Mouse (Mus musculus) gastrocnemius, adult 18-20 months (tissue): ENCODE measurements around the gene Sox5. TPM values are rescaled to one million over a fixed set of nuclear protein-coding genes. Genes with fewer than 3 reads are reported as not detected.
"Not testable (repeated sequence)": the region's sequence is repeated elsewhere in the genome, so short reads cannot be mapped to it uniquely, and the experiment has no call there.

Source experiments
- DNase-seq: peaks from one replicate; pipeline ENCODE4 v3.0.0; 2021; ENCODE audit warnings: low spot score
- total RNA-seq, 2 experiments: library from RNA; stranded (reverse); gene quantifications; 2 replicates each; pipeline ENCODE4 v1.2.3; 2021

Gene Sox5
- total RNA-seq, 2 experiments from 2014 or later, result 1.1 to 1.3 TPM

DNA sequence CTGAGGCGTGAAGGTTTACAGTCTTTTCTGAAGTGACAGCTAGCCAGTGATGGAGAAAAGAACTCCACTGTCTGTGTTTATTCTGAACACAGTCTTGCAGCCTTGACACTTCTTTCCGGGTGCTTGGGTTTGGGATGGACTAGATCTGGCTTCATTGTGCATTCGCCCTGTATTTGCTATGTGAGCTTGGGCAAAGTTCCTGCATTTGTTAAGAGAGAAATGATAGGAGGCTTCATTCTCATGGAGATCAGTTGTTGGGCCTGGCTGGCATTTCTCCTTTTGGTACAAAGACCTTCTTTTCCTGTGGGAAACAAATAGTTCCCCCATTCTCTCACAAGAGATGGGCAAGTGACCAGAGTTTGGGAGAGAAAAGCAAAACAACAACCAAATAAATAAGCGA is 490.3 kb downstream of the Sox5 start:
- DNase-seq, result no peak

DNA sequence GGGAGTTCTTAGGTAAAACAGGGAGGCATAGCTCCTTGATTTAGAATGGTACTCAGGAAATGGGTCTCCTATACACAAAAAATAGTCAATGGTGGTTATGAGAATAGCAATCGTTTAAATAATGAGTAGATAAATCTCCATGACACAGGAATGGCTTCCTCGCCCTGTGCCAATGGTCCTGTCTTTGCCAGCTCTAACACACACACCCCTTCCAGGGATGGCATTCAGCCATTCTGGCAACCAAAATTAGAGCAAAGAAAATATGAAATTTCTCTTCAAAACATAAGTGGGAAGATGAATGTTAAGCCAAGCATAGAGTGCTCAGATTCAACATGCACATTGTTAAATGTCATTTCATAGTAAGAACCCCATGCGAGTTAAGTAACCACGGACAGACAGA is 495.7 kb downstream of the Sox5 start:
- DNase-seq, result no peak

DNA sequence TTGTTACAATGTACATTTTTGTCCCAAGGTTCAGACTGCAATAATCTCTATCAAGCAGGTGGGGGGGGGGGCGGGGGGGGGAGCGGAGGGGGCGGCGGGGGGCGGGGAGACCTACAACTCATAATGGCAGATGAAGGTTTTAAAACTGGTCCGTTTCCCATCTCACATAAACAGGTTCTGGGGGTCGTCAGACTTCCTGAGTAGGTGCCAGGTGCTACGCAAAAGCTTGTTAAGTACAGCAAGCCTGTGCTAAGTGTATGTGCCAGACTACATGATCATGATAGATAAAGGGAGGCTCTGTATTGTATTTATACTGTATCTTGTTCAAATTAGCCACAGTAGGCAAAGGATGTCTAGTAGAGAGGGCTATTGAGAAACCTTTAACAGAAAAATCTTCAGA is 498.6 kb downstream of the Sox5 start:
- DNase-seq, result no peak

DNA sequence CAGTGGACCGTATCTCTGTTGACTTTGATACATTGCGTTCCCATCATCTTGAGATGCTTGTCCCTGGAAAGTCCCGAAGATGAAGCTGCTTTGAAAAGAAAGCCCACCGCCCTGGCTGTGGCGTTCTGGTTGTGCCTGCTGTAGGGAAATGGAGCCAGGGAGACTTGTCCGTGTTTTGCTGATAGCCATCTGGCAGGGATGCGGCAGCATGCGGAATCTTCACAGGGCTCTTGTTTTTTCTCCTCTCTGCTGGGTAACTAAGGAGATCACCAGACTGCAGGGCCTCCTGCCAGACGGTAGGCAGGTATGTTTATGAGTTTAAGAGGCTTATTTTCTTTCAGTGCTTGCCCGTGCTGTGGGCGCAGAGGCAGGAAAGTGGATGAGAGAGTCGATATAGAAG is 499.0 kb downstream of the Sox5 start:
- no peak for DNase-seq

DNA sequence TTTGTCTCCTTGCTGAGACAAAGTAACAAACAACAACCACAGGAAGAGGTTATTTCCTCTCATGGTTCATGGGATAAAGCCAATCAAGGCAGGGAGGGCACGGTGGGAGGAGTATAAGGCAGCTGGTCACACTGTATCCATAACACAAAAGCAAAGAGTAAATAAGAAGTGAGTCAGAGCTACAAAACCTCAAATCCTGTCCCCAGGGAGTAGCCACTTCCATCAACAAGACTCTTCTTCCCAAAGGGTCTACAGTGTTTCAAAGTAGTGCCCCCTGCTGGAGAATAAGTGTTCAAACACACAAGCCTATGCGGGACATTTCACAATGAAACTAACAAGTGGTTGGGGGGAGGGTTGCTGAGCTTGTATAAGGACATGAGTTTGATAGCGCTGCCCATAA is 500.1 kb downstream of the Sox5 start:
- no peak for DNase-seq

DNA sequence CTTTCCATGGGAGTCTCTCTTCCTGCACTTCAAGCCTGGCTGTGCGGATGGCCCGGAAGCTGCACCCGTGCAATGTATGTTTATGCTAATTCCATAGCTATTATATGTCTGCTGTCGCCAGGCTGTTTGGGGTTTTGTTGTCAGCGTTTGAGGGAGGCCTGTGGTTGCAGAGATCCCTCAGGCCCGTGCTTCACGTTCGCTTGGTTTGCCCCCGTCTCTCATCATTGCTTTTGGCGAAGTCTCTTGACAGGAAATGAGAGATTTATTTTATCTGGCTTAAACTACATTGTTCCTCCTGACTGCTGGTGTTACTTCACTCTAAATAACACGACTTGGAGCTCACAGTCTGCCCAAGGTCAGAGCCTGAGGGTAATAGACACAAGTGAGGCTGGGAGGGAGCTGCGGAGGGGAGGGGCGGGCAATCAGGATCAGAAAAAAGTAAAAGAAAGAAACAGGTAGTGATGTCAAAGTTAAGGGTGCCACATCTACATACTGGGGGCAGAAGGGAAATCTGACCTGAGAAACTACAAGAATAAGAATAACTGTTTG is 503.2 kb downstream of the Sox5 start:
- DNase-seq, result no peak

DNA sequence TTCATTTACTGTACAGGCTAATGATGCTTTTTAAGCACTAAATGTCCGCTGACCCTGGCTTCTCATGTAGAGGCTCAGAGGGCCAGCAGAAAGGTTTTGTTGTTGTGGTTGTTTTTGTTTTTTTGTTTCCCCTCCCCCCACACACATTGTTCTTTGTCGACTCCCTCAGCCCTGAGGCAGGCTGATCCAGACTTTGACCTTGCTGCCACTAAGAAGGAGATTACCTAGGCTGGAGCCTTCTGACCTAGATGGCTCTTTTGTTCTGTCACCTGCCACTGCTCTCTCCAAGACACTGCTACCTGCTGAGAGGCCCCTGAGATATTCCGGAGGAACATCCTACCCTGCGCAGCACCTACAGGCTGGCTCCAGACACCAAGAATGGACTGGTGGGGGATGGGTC is 508.4 kb downstream of the Sox5 start:
- not testable (repeated sequence) for DNase-seq

DNA sequence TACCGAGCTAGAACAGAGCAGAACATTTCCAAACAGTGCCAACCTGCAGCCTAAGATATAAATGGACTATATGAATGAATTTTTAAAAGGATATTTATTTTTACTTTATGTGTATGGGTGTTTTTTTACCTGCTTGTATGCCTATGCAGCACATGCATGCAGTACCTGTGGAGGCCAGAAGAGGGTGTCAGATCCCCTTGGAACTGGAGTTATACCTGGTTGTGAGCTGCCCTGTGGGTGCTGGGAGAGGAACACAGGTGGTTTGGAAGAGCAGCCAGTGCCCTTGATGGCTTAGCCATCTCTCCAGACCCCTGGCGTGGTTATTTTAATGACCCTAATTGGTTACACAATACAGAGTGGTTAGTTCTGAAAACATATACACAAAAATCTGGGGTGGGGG is 510.5 kb downstream of the Sox5 start:
- no peak for DNase-seq

DNA sequence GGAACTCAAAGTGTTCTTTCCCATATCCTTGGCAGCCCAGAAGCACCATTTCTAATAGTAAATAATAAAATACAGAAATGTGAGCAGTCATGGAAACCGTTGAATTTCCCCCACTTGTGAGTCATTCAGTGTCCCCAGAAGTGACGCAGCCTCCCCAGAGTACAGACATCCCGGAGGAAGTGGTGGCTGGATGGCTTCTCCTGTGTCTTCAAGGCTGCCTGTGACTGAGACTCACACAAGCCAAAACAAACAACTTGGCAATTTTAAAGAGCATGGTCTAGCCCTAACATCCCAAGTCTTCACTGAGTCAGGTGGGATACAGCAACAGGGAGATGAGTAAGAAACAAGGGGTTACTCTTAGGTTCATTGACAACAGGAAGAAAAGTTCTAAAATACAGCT is 511.5 kb downstream of the Sox5 start:
- DNase-seq, result no peak

DNA sequence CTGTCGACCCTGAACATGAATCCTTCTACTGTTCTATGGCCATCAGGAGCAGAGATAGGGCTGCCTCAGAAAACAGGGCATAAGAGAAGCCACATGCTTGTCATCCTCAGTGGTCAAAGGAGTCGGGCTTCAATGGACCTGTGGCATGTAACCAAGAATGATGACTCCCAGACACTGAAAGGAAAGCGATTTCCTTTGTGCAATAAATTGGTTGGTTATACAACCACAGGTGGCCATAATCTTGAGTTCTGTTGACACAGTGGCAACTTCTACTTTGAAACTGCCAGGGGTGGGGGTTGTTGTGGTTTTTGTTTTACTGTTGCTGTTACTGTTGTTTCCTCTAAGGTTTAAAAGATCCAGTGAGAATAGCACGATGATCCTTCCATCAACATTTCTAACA is 512.1 kb downstream of the Sox5 start:
- no peak for DNase-seq

DNA sequence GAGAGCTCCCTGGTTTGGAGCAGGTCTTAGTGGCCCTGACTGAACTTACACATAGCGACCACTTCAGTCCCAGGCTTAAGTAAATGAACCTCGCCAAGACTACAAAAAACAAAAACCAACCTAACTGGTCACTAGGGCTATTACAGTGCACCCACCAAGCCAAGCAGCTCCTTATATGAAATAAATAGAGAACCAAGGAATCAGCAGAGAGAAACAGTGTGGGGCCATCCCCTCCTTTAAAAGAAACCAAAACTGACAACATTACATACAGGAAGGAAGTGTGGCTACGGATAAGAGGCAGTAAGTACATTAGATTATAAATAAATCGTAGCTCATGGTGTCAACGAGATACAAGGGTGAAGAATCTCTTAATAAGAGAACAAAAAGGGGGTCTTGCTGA is 516.0 kb downstream of the Sox5 start:
- no peak for DNase-seq

DNA sequence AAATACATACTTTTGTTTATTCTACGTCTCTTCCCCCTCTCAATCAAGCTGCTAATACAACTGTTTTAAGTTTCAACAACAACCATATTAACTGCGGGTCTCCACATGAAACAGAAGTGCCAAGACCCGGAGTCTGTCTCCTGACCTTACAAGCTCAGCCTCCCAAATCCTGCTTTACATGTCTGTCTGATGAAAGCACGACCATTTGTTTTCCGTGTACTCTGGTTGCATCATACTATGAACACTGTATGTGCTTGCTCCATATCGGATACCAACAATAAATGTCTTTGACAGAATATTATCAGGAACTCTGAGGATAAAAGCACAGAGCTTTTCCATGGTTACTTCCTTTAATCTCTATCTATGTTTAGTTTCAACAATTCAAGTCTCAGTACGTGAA is 516.8 kb downstream of the Sox5 start:
- no peak for DNase-seq

DNA sequence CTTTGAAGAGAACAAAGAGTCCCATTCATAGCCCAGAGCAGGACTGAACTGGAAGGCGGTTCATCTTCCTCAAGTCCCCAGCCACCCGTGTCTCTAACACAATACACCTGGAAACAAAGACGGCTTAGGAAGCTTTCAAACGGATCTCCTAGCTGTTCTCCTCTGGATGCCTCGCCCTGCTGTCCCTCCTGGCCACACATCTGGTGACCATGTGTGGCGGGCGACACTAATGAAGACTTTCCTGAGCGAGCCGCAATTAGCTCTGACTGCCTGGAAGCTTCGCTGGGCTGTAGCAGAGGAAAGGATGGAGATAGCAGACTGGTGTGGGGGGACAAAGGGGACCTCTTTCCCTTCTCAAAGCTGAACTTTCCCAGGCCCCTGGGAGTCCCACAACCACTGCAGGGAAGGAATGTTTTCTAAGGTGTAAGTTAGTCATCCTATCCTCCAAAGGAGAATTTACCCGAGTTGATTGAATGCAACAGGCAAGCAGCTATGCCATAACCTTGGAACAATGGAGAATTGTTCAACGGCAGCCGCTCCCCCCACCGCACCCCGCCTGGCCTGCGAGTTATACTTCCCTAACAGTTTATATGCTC is 517.4 kb downstream of the Sox5 start:
- DNase-seq, result no peak

DNA sequence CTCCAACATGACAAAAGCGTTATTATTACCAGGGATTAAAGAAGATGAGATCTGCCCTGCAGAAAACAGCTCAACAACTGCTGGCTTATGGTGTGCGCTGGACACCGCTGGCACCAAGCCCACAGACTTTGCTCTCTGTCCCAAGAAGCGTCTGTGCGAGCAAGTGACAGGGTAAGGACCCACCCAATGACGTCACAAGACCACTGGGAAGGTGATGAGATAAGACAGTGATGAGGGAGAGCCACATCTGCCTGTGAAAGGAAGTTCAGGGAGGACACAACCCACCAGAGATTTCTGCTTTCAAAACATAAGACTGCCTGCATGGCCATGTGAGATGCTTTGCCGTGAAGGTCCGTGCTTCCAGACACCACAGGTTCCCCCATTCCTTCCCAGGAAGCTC is 525.3 kb downstream of the Sox5 start:
- DNase-seq, result peak; percentile 4

DNA sequence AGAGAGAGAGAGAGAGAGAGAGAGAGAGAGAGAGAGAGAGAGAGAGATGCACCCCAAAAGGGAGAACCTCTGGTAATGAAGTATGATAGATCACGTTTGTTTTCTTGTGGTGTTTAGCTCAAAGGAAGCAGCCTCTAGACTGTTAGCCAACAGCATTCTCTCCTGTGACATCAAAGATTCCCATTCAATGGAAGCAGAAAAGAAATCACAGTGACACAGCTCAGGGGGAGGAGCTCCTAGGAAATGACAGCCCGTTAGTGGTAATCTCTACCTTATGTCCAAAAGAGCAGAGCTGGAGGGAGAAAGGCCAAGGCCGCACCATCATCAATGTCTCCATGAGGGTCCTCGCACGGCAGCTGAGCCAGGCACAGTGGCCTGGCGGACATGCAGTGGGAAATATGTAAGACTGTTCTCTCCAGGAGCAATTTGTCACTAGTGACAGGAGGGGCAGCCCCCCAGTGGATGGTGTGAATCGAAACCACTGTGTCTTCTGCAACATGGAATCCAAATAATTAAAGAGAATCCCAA is 529.5 kb downstream of the Sox5 start:
- DNase-seq, result no peak

DNA sequence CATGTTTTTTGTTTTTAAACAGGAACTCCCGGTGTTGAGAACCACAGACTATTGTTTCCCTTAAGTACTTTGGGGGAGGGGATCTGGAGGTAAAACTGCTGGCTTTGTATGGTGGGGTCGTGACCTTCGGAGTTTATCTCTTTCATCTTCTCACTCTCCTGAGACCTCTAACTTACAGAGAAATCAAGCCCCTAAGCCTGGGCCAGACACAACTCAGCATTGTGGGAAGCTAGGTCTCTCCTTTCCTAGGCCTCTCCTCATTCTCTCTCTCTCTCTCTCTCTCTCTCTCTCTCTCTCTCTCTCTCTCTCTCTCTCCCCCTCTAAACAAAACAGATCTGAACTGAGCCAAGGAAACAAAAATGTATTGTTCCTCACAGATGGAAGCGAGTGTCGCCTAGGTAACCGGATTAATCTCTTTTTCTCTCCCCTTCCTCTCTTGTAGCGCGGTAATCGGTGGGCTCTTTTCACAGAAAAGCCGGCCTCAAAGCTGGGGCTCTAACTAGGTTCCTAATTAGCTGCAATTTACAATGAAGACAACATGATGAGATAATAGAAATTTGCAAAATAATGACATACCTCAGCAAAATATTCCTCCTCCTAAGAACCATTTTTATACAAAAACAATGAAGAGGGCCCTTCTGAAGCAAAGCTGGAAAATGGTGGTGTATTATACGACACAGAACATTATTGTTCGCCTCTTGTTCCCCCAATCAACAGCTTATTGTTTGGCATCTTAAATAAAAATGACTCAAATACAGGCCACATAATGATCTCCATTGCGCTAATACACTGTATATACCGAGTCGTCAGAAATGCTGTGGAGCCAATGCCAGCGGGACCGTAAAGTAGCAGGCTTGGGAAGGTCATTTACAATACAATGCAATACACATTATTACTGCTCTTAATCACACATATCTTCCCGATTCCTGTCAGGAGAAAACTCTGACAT is 530.3 kb downstream of the Sox5 start:
- DNase-seq, result no peak

DNA sequence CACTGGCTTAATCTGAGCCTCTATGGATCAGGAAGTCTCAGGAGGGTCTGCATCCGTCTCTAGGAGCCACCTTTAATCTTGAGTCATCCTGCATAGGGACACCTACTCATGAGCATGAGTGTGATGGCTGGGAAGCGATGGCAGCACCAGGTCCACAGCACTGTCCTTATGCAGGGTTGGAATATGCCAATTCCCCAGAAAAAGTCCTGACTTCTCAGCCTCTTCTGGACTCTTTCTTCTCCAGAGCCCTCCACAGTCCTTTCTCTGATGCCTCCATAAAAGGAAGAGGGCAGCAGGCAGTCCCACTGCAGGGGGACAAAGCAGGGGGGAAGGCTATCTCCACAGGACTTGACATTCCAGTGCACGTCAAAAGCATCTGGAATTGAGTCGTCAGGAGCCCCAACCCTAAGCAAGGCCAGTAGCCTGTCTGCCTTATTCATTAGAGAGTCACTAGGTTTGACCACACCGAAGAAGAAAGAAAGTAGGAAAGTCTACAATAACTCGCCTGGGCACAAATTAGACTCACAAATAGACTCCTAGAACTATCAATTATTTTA is 531.1 kb downstream of the Sox5 start:
- DNase-seq, result no peak

DNA sequence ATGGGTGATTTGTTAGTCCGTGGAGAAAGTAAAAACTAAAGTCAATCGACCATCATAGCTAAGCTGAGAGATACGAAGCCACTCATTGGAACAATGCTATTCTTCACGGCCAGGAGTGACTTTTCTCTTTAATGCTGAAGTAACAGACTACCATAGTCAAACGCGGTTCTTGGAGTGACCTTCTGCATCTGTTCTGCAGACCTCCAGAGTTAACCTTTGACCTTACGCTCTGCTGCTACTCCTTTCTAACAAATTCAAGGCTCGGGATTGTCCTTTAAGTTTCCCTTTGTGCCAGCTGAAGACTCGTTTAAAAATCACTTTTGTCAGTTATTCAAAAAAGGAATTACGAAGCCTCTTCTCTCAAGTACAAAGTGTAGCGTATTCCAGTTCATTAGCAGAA is 545.2 kb downstream of the Sox5 start:
- DNase-seq, result no peak

DNA sequence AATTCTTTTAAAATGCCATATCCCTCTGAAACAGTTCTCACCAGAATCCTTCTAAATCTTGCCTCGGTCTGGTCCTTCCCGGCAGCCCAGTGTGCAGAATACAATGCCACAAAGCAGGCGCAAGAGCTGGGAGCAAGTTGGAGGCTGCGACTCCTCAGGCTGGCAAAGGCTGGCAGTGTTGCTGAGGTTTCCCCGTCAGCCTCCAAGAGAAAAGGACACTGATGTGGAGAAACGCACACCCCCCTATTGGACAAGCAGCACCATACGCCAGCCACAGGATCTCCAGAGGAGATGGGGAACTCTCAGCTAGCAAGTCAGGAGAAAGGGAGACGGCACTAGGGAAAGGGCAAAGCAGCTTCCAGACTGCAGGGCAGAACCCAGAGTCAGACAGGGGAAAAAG is 577.8 kb downstream of the Sox5 start:
- DNase-seq, result no peak

DNA sequence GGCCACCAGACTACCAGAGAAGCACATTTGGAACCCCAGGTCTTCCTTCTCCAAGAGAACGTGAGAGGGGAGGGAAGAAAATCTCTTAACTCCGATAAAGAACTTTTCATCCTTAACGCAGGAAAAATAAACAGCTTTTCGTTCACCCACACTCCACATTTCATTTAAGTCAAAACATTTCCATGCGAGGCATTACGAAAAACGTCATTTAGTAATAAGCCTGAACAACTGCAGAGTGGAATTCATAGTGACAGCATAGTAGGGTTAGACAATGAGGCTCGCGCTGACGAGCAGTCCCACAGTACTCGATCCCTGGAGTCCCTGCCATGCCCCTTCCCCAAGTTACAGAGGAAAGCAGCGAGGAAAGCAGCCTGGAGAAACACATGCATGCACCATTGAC is 578.8 kb downstream of the Sox5 start:
- no peak for DNase-seq

DNA sequence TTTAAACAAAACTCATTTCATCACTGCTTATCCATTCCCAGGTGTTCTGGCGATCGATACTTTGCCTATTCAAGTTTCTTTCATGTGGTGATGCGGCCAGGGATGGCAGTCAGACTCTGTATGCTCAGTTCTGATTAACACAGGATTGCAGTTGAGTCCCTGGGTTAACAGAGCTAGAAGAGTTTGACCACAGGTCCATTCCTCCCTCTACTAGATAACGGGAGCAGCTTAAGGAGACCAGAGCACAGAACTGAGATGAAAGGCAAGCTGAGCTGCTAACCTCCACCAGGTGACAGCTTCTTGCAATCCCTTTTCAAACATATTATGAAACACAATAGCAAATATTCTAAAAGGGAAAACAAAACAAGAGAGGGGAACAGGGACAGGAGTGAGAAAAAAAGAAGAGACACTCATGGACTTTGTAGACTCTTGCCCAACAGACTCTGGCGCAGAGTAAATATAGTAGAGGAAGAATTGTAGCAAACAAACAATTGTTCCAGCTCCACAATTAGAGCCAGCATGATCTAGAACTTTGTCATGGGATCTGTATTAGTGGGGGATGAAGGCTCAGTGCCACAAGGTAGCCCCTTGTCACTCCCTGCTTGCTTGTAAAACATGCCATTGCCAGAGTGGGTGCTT is 580.3 kb downstream of the Sox5 start:
- DNase-seq, result no peak
